Mouse (Mus musculus) myocyte (in vitro differentiated cells): ENCODE results near the gene Tmem108.

Source experiments
- CEBPB ChIP-seq: IDR thresholded peaks from 2 replicates; pipeline ENCODE4 v1.6.1; 2011; ENCODE audit warnings: mild to moderate bottlenecking, moderate library complexity; ENCODE audit not compliant: poor library complexity, insufficient read depth, severe bottlenecking
- POLR2A ChIP-seq: IDR thresholded peaks from one replicate; pipeline ENCODE4 v1.6.1; 2011; ENCODE audit warnings: low read depth, mild to moderate bottlenecking, control low read depth, moderate library complexity; ENCODE audit not compliant: insufficient read length
- POLR2AphosphoS2 ChIP-seq: IDR thresholded peaks from one replicate; pipeline ENCODE4 v1.6.1; 2011; ENCODE audit warnings: low read depth, control low read depth; ENCODE audit not compliant: insufficient read length

DNA sequence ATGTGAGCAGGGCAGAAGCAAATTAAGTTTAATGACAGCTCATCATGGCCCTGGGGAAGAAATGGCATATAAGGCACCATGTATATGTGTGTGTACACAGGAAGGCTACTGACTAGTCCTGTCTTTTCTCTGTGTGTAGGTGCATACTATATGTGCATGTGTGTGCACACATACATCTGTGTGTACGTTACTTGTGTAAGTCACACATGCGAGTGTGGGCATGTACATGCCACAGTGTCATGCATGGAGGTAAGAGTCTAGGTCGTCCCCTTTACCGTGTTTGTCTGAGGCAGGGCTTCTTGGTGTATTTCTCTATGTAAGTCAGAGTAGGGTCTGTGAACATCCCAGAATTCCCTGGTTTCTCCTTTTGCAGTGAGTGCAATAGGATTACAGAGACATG is 120.3 kb downstream of the Tmem108 start:
- TF ChIP-seq POLR2AphosphoS2 (no peak), POLR2A (no peak), CEBPB (no peak)
